Mouse (Mus musculus) retina, postnatal 7 days (tissue): ENCODE measurements around the gene Zfp865.
"Not testable (repeated sequence)": the region's sequence is repeated elsewhere in the genome, so short reads cannot be mapped to it uniquely, and the experiment has no call there.

Experiments
- DNase-seq: peaks from one replicate; pipeline ENCODE4 v3.0.0-alpha.2; 2012; ENCODE audit warnings: low read depth, low spot score

Gene Zfp865

GRCm38 (mm10) chr7:5015118-5016001, 4.8 kb upstream of the Zfp865 start, which contains the start of gene Gm44973:
Gene Gm44973, plus strand, starts transcription at chr7:5015496.
- DNase-seq, result peak; percentile 91

- no peak for DNase-seq
Observed at GRCm38 (mm10) chr7:5016057-5016456, 4.1 kb upstream of the Zfp865 start.

- DNase-seq, result no peak
Observed at GRCm38 (mm10) chr7:5016920-5017319, 3.3 kb upstream of the Zfp865 start.

GRCm38 (mm10) chr7:5017352-5017751, 2.8 kb upstream of the Zfp865 start:
- DNase-seq, result no peak

- DNase-seq, result no peak
Observed at GRCm38 (mm10) chr7:5017931-5018330, 2.2 kb upstream of the Zfp865 start.

GRCm38 (mm10) chr7:5019576-5019975, 600 bp upstream of the Zfp865 start:
- not testable (repeated sequence) for DNase-seq

- no peak for DNase-seq
Observed at GRCm38 (mm10) chr7:5020685-5021084, 509 bp downstream of the Zfp865 start.

- no peak for DNase-seq
Observed at GRCm38 (mm10) chr7:5021197-5021596, 1.0 kb downstream of the Zfp865 start.

- no peak for DNase-seq
Observed at GRCm38 (mm10) chr7:5029543-5029942, 9.4 kb downstream of the Zfp865 start.

GRCm38 (mm10) chr7:5029946-5030345, 9.8 kb downstream of the Zfp865 start:
- DNase-seq, result no peak

GRCm38 (mm10) chr7:5030554-5031275, 10.5 kb downstream of the Zfp865 start:
- DNase-seq, result no peak

- DNase-seq, result no peak
Observed at GRCm38 (mm10) chr7:5031496-5031895, 11.3 kb downstream of the Zfp865 start.

- DNase-seq, result no peak
Observed at GRCm38 (mm10) chr7:5033818-5034217, 13.6 kb downstream of the Zfp865 start, which contains the start of gene 4632433K11Rik. Gene 4632433K11Rik, plus strand, starts transcription at chr7:5034118.

- DNase-seq, result no peak
Observed at GRCm38 (mm10) chr7:5035628-5036027, 15.5 kb downstream of the Zfp865 start.

- no peak for DNase-seq
Observed at GRCm38 (mm10) chr7:5036136-5036535, 16.0 kb downstream of the Zfp865 start.

GRCm38 (mm10) chr7:5037026-5037425, 16.9 kb downstream of the Zfp865 start:
- DNase-seq, result no peak

- no peak for DNase-seq
Observed at GRCm38 (mm10) chr7:5037467-5037866, 17.3 kb downstream of the Zfp865 start.

GRCm38 (mm10) chr7:5038109-5038732, 18.0 kb downstream of the Zfp865 start, which contains the start of gene Zfp784:
Gene Zfp784, minus strand, starts transcription at chr7:5038446.
- DNase-seq, result peak; percentile 84

GRCm38 (mm10) chr7:5038940-5039339, 18.8 kb downstream of the Zfp865 start:
- DNase-seq, result no peak

GRCm38 (mm10) chr7:5044981-5045380, 24.8 kb downstream of the Zfp865 start:
- no peak for DNase-seq

GRCm38 (mm10) chr7:5046112-5046511, 25.9 kb downstream of the Zfp865 start:
- DNase-seq, result no peak

- DNase-seq, result peak; percentile 56
Observed at GRCm38 (mm10) chr7:5047313-5047712, 27.1 kb downstream of the Zfp865 start.
